Mouse (Mus musculus): Measurements from ENCODE around the gene Prss45.

- TF ChIP-seq CTCF (conservative IDR thresholded peaks at IDR 0.05; ENCODE audit: insufficient read depth, insufficient read length, low read depth, low read length): 0 out of 2 replicates have a peak, but pooled peaks have one; percentile 26
- no peak for TF ChIP-seq POLR2A (IDR thresholded peaks at IDR 0.05; ENCODE audit: low read depth, low read length)
Observed at GRCm38 (mm10) chr9:110857781-110858472, 23.5 kb downstream of the Prss45 start, which contains the start of gene Prss50.

Data from kidney, adult 2 months (tissue).